Mouse (Mus musculus) heart, adult 2 months (tissue): ENCODE measurements at regions not wholly inside any gene's neighbourhood (a gene's known extent, or its start where the extent isn't known, plus 50 kb on each side); places are given as distances from the start of the nearest gene placed in this dataset.

Source experiments
- EP300 ChIP-seq: fragments of 200-500 bp; IDR thresholded peaks from 2 replicates; pipeline ENCODE4 v1.6.1; 2011; ENCODE audit warnings: low read depth, low read length, control low read depth; ENCODE audit not compliant: insufficient read depth
- POLR2A ChIP-seq: fragments of 200-500 bp; IDR thresholded peaks from 2 replicates; pipeline ENCODE4 v1.6.1; 2011; ENCODE audit warnings: mild to moderate bottlenecking, low read depth, low read length, control low read depth; ENCODE audit not compliant: insufficient read depth

- TF ChIP-seq EP300 (no peak), POLR2A (no peak)
Observed at GRCm38 (mm10) chr10:25058694-25059093, 131.4 kb upstream of the Arg1 start.
